Mouse (Mus musculus): Measurements from ENCODE around the gene Dmwd.

The Dmwd gene

GRCm38 (mm10) chr7:19094826-19095750, 19.1 kb downstream of the Dmwd start:
- peak; percentile 54 for DNase-seq (ENCODE audit: low read depth)

GRCm38 (mm10) chr7:19095751-19096110, 19.7 kb downstream of the Dmwd start:
- peak; percentile 89 for DNase-seq (ENCODE audit: low read depth)

GRCm38 (mm10) chr7:19096421-19096976, 20.5 kb downstream of the Dmwd start:
- DNase-seq (ENCODE audit: low read depth), result no peak

- DNase-seq (ENCODE audit: low read depth), result no peak
Measured at GRCm38 (mm10) chr7:19097217-19097616, 21.2 kb downstream of the Dmwd start.

- no peak for DNase-seq (ENCODE audit: low read depth)
Measured at GRCm38 (mm10) chr7:19097863-19098262, 21.8 kb downstream of the Dmwd start.

GRCm38 (mm10) chr7:19098811-19099210, 22.8 kb downstream of the Dmwd start:
- no peak for DNase-seq (ENCODE audit: low read depth)

GRCm38 (mm10) chr7:19100290-19100689, 24.3 kb downstream of the Dmwd start:
- DNase-seq (ENCODE audit: low read depth), result no peak

GRCm38 (mm10) chr7:19103741-19104140, 27.7 kb downstream of the Dmwd start:
- peak; percentile 80 for DNase-seq (ENCODE audit: low read depth)

- no peak for DNase-seq (ENCODE audit: low read depth)
Measured at GRCm38 (mm10) chr7:19104486-19104885, 28.5 kb downstream of the Dmwd start.

- no peak for DNase-seq (ENCODE audit: low read depth)
Measured at GRCm38 (mm10) chr7:19107436-19107835, 31.4 kb downstream of the Dmwd start.

- DNase-seq (ENCODE audit: low read depth), result no peak
Measured at GRCm38 (mm10) chr7:19109565-19109964, 33.5 kb downstream of the Dmwd start.

GRCm38 (mm10) chr7:19118028-19118771, 42.2 kb downstream of the Dmwd start, which contains the start of gene Gm4969:
Gene Gm4969, minus strand, starts transcription at chr7:19118368.
- no peak for DNase-seq (ENCODE audit: low read depth)

- no peak for DNase-seq (ENCODE audit: low read depth)
Measured at GRCm38 (mm10) chr7:19119083-19119482, 43.1 kb downstream of the Dmwd start.

GRCm38 (mm10) chr7:19119631-19120429, 43.8 kb downstream of the Dmwd start, which contains the start of gene Fbxo46:
Gene Fbxo46, plus strand, starts transcription at chr7:19119859.
- DNase-seq (ENCODE audit: low read depth), result peak; percentile 98

- DNase-seq (ENCODE audit: low read depth), result no peak
Measured at GRCm38 (mm10) chr7:19121686-19122085, 45.7 kb downstream of the Dmwd start.

GRCm38 (mm10) chr7:19124713-19125112, 48.7 kb downstream of the Dmwd start:
- no peak for DNase-seq (ENCODE audit: low read depth)

GRCm38 (mm10) chr7:19127744-19128143, 51.7 kb downstream of the Dmwd start:
- no peak for DNase-seq (ENCODE audit: low read depth)

- DNase-seq (ENCODE audit: low read depth), result no peak
Measured at GRCm38 (mm10) chr7:19129396-19129795, 53.4 kb downstream of the Dmwd start.

GRCm38 (mm10) chr7:19130657-19131056, 54.6 kb downstream of the Dmwd start:
- peak; percentile 57 for DNase-seq (ENCODE audit: low read depth)

GRCm38 (mm10) chr7:19131324-19131848, 55.4 kb downstream of the Dmwd start:
- peak; percentile 98 for DNase-seq (ENCODE audit: low read depth)
